ENCODE assay signal across 9 mouse cellular contexts in the genomic region with DNA sequence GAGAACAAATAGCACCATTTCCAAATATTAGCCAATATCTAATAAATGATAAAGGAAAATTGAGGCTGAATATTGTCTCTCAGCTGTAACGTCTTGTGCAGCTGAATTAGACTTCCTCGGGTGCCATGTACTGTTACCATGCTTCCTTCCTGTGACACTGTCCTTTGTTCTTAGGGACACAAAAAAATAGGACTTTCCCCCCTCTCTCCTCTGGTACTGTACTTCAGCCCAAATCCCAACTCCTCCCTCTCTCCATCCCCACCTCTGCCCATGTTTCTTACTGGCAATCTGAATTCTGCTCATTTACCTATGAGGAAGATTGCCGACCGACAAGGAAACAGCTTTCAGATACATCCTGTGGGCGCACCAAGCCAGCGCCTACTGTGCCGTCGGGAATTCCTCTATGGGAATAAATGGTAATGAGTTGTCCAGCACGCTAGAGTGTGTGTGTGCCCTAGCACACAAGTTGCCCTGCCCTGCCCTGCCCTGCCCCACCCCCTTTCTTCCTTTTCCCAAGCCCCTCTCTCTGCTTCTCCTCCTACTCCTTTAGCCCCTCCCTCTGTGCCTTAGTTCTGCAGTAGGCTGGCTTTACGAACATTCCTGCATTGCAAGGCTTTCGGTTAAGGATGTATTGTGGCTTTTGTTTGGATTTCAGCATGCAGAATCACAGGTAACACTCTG. TPM values are rescaled to one million over a fixed set of nuclear protein-coding genes. Genes with fewer than 3 reads are reported as not detected.
DNase-seq lines count a peak whose midpoint lies in the region; ATAC-seq and TF ChIP-seq lines count a peak whose summit lies in the region.
"Had no signal": no experiment of that assay in that cellular context is flagged by ENCODE, and none has a peak within 500 bp of the region (broad histone marks: within the 10 kb centered on the region; RNA-seq: fewer than 3 reads in every experiment).

Gene Gpr21, plus strand, starts transcription at position 303 of the 681 bp plus-strand sequence.

- no peaks in the 10 kb centered on the region for H3K9me3 ChIP-seq in forebrain, embryonic 13.5 days (replicated peaks)
- H3K9me3 ChIP-seq in liver, embryonic 13.5 days (replicated peaks), result no peaks in the 10 kb centered on the region
- H3K9me3 ChIP-seq: stomach, embryonic 15.5 days had no signal

- peak within 1 kb of the TSS; percentile 50 for H3K4me3 ChIP-seq in gastrocnemius, adult 2 months
- peak within 1 kb of the TSS; percentile 33 for H3K4me3 ChIP-seq in forebrain, embryonic 13.5 days
- no peak within 1 kb of the TSS for H3K4me3 ChIP-seq in liver, embryonic 13.5 days (replicated peaks)
- H3K4me3 ChIP-seq: stomach, embryonic 15.5 days had no signal

- no peaks in the 10 kb centered on the region for H3K27me3 ChIP-seq in forebrain, embryonic 13.5 days
- no peaks in the 10 kb centered on the region for H3K27me3 ChIP-seq in liver, embryonic 13.5 days
- H3K27me3 ChIP-seq: stomach, embryonic 15.5 days had no signal

- no peak for DNase-seq in gastrocnemius, adult 2 months
- DNase-seq in gastrocnemius, postnatal 36 days, result no peak
- DNase-seq in ES-CJ7 (ENCODE audit: low read depth, low spot score), result peak; percentile 72
- no peak for DNase-seq in liver, embryonic 13.5 days
- no peak for DNase-seq in thymus, postnatal 36 days
- DNase-seq in layer of hippocampus, postnatal 14 days (ENCODE audit: low spot score in 2 of 2), result no peak
- no peak for DNase-seq in spleen, adult 18-20 months

- H3K36me3 ChIP-seq in forebrain, embryonic 13.5 days (ENCODE audit: poor library complexity, severe bottlenecking), result peaks cover 35% of the 10 kb centered on the region
- H3K36me3 ChIP-seq in liver, embryonic 13.5 days, result peaks cover 15% of the 10 kb centered on the region

- H3K4me2 ChIP-seq in forebrain, embryonic 13.5 days, result peak within 1 kb of the TSS; percentile 57
- peak within 1 kb of the TSS; percentile 26 for H3K4me2 ChIP-seq in liver, embryonic 13.5 days
- H3K4me2 ChIP-seq: stomach, embryonic 15.5 days had no signal

- no peak for TF ChIP-seq CTCF in gastrocnemius, adult 2 months (IDR thresholded peaks at IDR 0.05)

- peak within 1 kb of the TSS; percentile 60 for H3K9ac ChIP-seq in forebrain, embryonic 13.5 days
- no peak within 1 kb of the TSS for H3K9ac ChIP-seq in liver, embryonic 13.5 days
- H3K9ac ChIP-seq: stomach, embryonic 15.5 days had no signal

- H3K4me1 ChIP-seq in forebrain, embryonic 13.5 days, result peaks cover 33% of the 10 kb centered on the region
- H3K4me1 ChIP-seq in liver, embryonic 13.5 days (replicated peaks), result no peaks in the 10 kb centered on the region

- WGBS in forebrain, embryonic 13.5 days, result 19% methylated on average over 11 of the region's 11 CpGs
- WGBS in liver, embryonic 13.5 days (ENCODE audit: insufficient replicate concordance), result 47% methylated on average over 11 of the region's 11 CpGs

- ATAC-seq in forebrain, embryonic 13.5 days, result peak; percentile 89
- no peak for ATAC-seq in liver, embryonic 13.5 days (ENCODE audit: low read depth)

- intact Hi-C loops in gastrocnemius, adult 2 months (cut with DNase I), result no loop called here
- intact Hi-C loops in gastrocnemius, postnatal 36 days (cut with DNase I), result no loop called here

- 0 out of 2 replicates have a peak within 1 kb of the TSS, but pooled peaks have one; percentile 16 for H3K27ac ChIP-seq in gastrocnemius, adult 2 months
- H3K27ac ChIP-seq in forebrain, embryonic 13.5 days, result peak within 1 kb of the TSS; percentile 91
- H3K27ac ChIP-seq in liver, embryonic 13.5 days, result no peak within 1 kb of the TSS
- H3K27ac ChIP-seq: stomach, embryonic 15.5 days had no signal

RNA-seq across cellular contexts. Expression of gene Gpr21, which starts in this region (rescaled TPM):
- total RNA-seq in gastrocnemius, adult 2 months (2021), result under 1 TPM; 0.50 to 0.71 TPM
- total RNA-seq in gastrocnemius, postnatal 36 days (2021), result under 1 TPM; 0.64 to 0.89 TPM
- 8.7 and 11.7 TPM in 2 replicates for polyA plus RNA-seq in forebrain, embryonic 13.5 days (2015; fragmentation: Nextera tagmentation; extraction: Ambion mirVana)
- 0.08 and 0.13 TPM in 2 replicates for polyA plus RNA-seq in liver, embryonic 13.5 days (2015; fragmentation: Nextera tagmentation; extraction: Ambion mirVana)
- 1 to 10 TPM; 3.4 to 4.9 TPM for total RNA-seq in layer of hippocampus, postnatal 14 days (2021)
